Mouse (Mus musculus) cerebellum, adult 2 months (tissue): ENCODE measurements around the gene Frmd8. TPM values are rescaled to one million over a fixed set of nuclear protein-coding genes. Genes with fewer than 3 reads are reported as not detected.

Experiments
- DNase-seq, 2 experiments: peaks; one replicate each; pipeline ENCODE4 v3.0.0; 2021
- H3K27ac ChIP-seq: fragments of 200-500 bp; 2 replicates; pipeline ENCODE4 v1.5.1; 2012; ENCODE audit warnings: low read length, control low read depth, inconsistent platforms; ENCODE audit not compliant: insufficient read depth
- H3K27me3 ChIP-seq: fragments of 200-500 bp; 2 replicates; pipeline ENCODE4 v1.6.1; 2012; ENCODE audit warnings: inconsistent platforms, mild to moderate bottlenecking, low read length, moderate library complexity; ENCODE audit not compliant: control insufficient read depth, insufficient read depth
- H3K4me1 ChIP-seq: fragments of 200-500 bp; 2 replicates; pipeline ENCODE4 v1.6.1; 2011; ENCODE audit warnings: low read length; ENCODE audit not compliant: control insufficient read depth, insufficient read depth
- H3K4me3 ChIP-seq: fragments of 200-500 bp; replicated peaks from 2 replicates; pipeline ENCODE3; 2011; ENCODE audit warnings: mild to moderate bottlenecking, low read depth, low read length, control low read depth; ENCODE audit not compliant: insufficient read depth
- CTCF ChIP-seq: fragments of 200-500 bp; IDR thresholded peaks from 2 replicates; pipeline ENCODE4 v1.5.1; 2011; ENCODE audit warnings: low read depth, mild to moderate bottlenecking, control low read depth, low read length, moderate library complexity, borderline replicate concordance; ENCODE audit not compliant: insufficient read depth
- POLR2A ChIP-seq: fragments of 200-500 bp; IDR thresholded peaks from 2 replicates; pipeline ENCODE4 v1.6.1; 2011; ENCODE audit warnings: low read length, control low read depth, borderline replicate concordance; ENCODE audit not compliant: insufficient read depth
- WGBS: fragments of 180-500 bp; shearing (Covaris S2); methylation state at CpG from one replicate; pipeline ENCODE4 v1.1.7; 2018; 5-methylcytosine and 5-hydroxymethylcytosine counted together
- polyA plus RNA-seq: library from polyadenylated mRNA; depleted of rRNA; stranded (reverse); fragments of >200 nt; gene quantifications from 2 replicates; pipeline ENCODE4 v1.2.3, GENCODE M21; 2012

The Frmd8 gene
- polyA plus RNA-seq, 1 experiment = 28.3 TPM

DNA sequence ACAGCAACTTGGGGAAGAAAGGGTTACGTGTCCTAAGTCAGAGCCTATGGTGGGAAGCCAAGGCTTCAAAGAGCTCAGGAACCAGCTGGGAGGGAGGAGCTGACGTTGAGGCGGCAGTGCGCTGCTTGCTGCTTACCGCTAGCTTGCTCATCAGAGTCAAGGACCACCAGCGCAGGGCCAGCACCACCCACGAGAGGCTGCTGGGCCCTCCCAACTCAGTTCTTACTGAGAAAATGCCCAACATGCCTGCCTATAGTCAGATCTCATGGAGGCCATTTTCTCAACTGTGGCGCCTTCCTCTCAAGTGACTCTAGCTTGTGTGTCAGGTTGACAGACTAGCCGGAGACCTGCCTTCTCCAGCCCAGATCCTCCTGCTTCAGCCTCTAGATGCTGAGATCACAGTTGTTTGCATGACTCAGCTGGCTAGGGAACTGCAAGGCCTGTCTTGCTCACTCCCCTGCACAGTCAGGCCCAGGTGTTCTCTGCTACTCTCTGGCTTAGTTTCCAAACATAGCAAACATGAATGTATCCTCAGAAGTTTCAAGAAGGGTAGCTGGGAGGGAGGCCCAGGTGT is 51.7 kb downstream of the Frmd8 start:
- peak overlapping the region; percentile 91 for H3K27ac ChIP-seq

DNA sequence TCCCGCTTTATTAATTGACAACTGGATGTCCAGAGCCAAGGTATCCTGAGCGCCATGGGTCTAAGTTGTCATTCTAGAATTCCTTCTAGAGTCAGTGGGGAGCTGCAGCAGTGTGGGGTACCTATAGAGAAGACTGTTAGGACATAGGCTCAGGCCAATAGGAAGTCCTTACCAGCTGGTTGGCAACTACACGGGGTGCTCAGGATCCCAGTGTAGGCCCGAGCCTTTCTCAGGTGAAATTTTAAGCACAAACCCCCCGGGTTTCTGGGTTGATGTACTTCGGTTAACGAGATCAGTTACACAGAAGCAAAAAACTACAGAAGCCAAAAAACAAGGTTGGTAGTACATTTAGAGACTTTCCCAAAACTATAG is 52.3 kb downstream of the Frmd8 start:
- peaks cover 45% of the 10 kb centered on the region for H3K4me1 ChIP-seq
- no peak for DNase-seq
- 46% methylated on average over 7 of the region's 7 CpGs for WGBS
- H3K27me3 ChIP-seq = no peaks in the 10 kb centered on the region
- TF ChIP-seq POLR2A (no peak), CTCF (no peak)
- peak overlapping the region; percentile 42 for H3K27ac ChIP-seq
- H3K4me3 ChIP-seq = no peak overlapping the region

More for the DNA sequence above, 51.7 kb downstream of the Frmd8 start:
- DNase-seq = peak in 1 of 2 experiments; percentile 40
- Histone ChIP-seq H3K4me1 (peaks cover 42% of the 10 kb centered on the region), H3K4me3 (no peak overlapping the region), H3K27me3 (no peaks in the 10 kb centered on the region)
- 40% methylated on average over 9 of the region's 9 CpGs for whole genome bisulfite sequencing
- TF ChIP-seq POLR2A = no peak
- no peak for TF ChIP-seq CTCF

GRCm38 (mm10) chr19:5822174-5822833 is 52.8 kb downstream of the Frmd8 start:
- no peak overlapping the region for H3K4me3 ChIP-seq
- 8% methylated on average over 12 of the region's 12 CpGs for WGBS
- TF ChIP-seq POLR2A (no peak), CTCF (no peak)
- no peaks in the 10 kb centered on the region for H3K27me3 ChIP-seq
- H3K27ac ChIP-seq = peak overlapping the region; percentile 42
- H3K4me1 ChIP-seq = peaks cover 45% of the 10 kb centered on the region
- peak; percentile 63 to 82 for DNase-seq

GRCm38 (mm10) chr19:5821847-5822173 is 53.3 kb downstream of the Frmd8 start:
- no peak overlapping the region for H3K4me3 ChIP-seq
- 34% methylated on average over 5 of the region's 5 CpGs for WGBS

GRCm38 (mm10) chr19:5819549-5819948 is 55.5 kb downstream of the Frmd8 start:
- 61% methylated on average over 12 of the region's 12 CpGs for WGBS
- Histone ChIP-seq H3K4me3 (no peak overlapping the region), H3K4me1 (peaks cover 36% of the 10 kb centered on the region), H3K27me3 (no peaks in the 10 kb centered on the region), H3K27ac (no peak overlapping the region)
- TF ChIP-seq CTCF (peak; percentile 20; the same call in 1 of the 2 replicates), POLR2A (no peak)
- DNase-seq = peak in 1 of 2 experiments; percentile 45

More at GRCm38 (mm10) chr19:5821847-5822173, 53.3 kb downstream of the Frmd8 start:
- TF ChIP-seq POLR2A = no peak
- TF ChIP-seq CTCF = no peak
- H3K27ac ChIP-seq = 0 out of 2 replicates have a peak overlapping the region, but pooled peaks have one; percentile 42
- H3K4me1 ChIP-seq = peaks cover 45% of the 10 kb centered on the region
- DNase-seq = no peak
- H3K27me3 ChIP-seq = no peaks in the 10 kb centered on the region

DNA sequence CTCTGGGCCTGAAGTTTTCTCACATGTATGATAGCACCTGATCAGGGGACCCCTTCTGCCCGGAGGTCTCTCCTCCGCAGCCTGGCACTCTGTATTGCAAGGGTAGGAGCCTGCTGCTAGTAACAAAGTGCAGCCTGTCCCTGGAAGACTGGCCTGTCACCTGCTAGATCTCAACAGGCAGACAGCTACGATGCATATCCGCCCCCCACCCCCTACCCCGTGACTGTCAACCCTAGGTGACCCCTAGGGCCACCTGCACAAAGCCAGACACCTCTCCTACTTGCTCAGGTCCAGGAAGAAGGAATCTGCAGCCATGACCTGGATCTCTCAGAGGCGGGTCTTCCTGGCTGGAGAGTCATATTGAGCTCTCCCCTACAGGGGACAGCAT is 56.5 kb downstream of the Frmd8 start:
- no peak for DNase-seq
- Histone ChIP-seq H3K4me1 (peaks cover 28% of the 10 kb centered on the region), H3K27ac (no peak overlapping the region), H3K4me3 (no peak overlapping the region), H3K27me3 (no peaks in the 10 kb centered on the region)
- TF ChIP-seq POLR2A = no peak
- no peak for TF ChIP-seq CTCF
- WGBS = 64% methylated on average over 6 of the region's 6 CpGs

- Histone ChIP-seq H3K27me3 (no peaks in the 10 kb centered on the region), H3K27ac (peak overlapping the region; percentile 89), H3K4me3 (peak overlapping the region; percentile 38), H3K4me1 (peaks cover 24% of the 10 kb centered on the region)
- DNase-seq = peak; percentile 91 to 92
- WGBS = 14% methylated on average over 21 of the region's 21 CpGs
- peak; percentile 74; the same call in 1 of the 2 replicates for TF ChIP-seq POLR2A
- peak; percentile 82 for TF ChIP-seq CTCF
These were observed 57.1 kb downstream of the Frmd8 start for GRCm38 (mm10) chr19:5817703-5818589.

GRCm38 (mm10) chr19:5815928-5816327 is 59.1 kb downstream of the Frmd8 start:
- Histone ChIP-seq H3K4me3 (no peak overlapping the region), H3K27ac (no peak overlapping the region), H3K27me3 (no peaks in the 10 kb centered on the region), H3K4me1 (peaks cover 28% of the 10 kb centered on the region)
- TF ChIP-seq POLR2A (no peak), CTCF (no peak)
- 80% methylated on average over 4 of the region's 4 CpGs for WGBS
- no peak for DNase-seq
